Comparison of ENCODE assay signal across 11 mouse cellular contexts in the genomic region with DNA sequence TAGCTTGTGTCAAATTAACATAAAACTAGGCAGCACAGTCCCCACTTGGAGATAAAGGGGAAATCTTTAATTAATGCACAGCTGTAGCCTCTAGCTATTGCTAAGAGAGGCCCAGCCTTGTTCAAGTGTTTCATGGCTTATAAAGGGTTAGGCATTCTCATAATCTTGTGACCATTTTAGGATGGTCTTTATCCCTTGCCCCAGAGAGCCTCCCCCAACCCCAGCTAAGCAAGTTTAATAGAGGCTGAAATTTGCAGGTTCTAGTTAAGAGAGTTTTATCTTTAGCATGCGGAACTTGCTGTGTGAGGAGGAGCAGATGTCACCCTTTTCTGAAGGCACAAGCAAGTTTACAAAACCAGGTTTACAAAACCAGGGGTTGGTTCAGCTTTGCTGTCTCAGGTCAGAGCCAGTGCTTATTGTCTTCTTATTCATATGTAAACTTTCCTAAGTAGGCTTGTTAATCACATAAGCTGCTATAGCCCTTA.
DNase-seq lines count a peak whose midpoint lies in the region; ATAC-seq and TF ChIP-seq lines count a peak whose summit lies in the region.
"Had no signal": no experiment of that assay in that cellular context is flagged by ENCODE, and none has a peak within 500 bp of the region (broad histone marks: within the 10 kb centered on the region; RNA-seq: fewer than 3 reads in every experiment).

No protein-coding gene starts in this region.

- H3K4me2 ChIP-seq in hindbrain, embryonic 13.5 days = no peak overlapping the region
- no peak overlapping the region for H3K4me2 ChIP-seq in hindbrain, embryonic 14.5 days (replicated peaks)
- no peak overlapping the region for H3K4me2 ChIP-seq in forebrain, embryonic 14.5 days (ENCODE audit: low read length)
- H3K4me2 ChIP-seq: neural tube, embryonic 12.5 days had no signal

- peaks cover 6% of the 10 kb centered on the region for H3K4me1 ChIP-seq in hindbrain, embryonic 13.5 days (replicated peaks)
- 0 out of 2 replicates have a peak, but pooled peaks cover 7% of the 10 kb centered on the region for H3K4me1 ChIP-seq in hindbrain, embryonic 14.5 days (replicated peaks; ENCODE audit: control insufficient read depth, insufficient read depth, low read length)
- H3K4me1 ChIP-seq in MEL (ENCODE audit: control insufficient read depth in 1 of 2, insufficient read depth in 2 of 2, low read length in 2 of 2) = peaks cover 10 to 14% of the 10 kb centered on the region in 2 experiments
- peaks cover 12% of the 10 kb centered on the region for H3K4me1 ChIP-seq in forebrain, embryonic 14.5 days (ENCODE audit: control insufficient read depth, insufficient read depth, low read length)

- peaks cover 14% of the 10 kb centered on the region; the same call in 1 of the 2 replicates for H3K36me3 ChIP-seq in hindbrain, embryonic 13.5 days
- H3K36me3 ChIP-seq in hindbrain, embryonic 14.5 days (replicated peaks; ENCODE audit: control insufficient read depth, insufficient read depth) = peaks cover 10% of the 10 kb centered on the region; the same call in 1 of the 2 replicates
- H3K36me3 ChIP-seq in MEL (ENCODE audit: control insufficient read depth in 1 of 2, insufficient read depth in 2 of 2, low read length in 2 of 2) = peaks cover 0 to 24% of the 10 kb centered on the region in 2 experiments; a peak in 2 of 4 replicates
- peaks cover 7% of the 10 kb centered on the region; the same call in 1 of the 2 replicates for H3K36me3 ChIP-seq in forebrain, embryonic 14.5 days (ENCODE audit: control insufficient read depth, insufficient read depth, low read length)

- no peaks in the 10 kb centered on the region for H3K79me2 ChIP-seq in MEL (ENCODE audit: control insufficient read depth, insufficient read depth, low read length, poor library complexity)

- H3K27me3 ChIP-seq in hindbrain, embryonic 13.5 days = no peaks in the 10 kb centered on the region
- no peaks in the 10 kb centered on the region for H3K27me3 ChIP-seq in hindbrain, embryonic 14.5 days (ENCODE audit: control insufficient read depth, insufficient read depth, low read length)
- H3K27me3 ChIP-seq in MEL (ENCODE audit: control insufficient read depth in 1 of 2, insufficient read depth in 2 of 2, low read length in 2 of 2) = no peaks in the 10 kb centered on the region
- no peaks in the 10 kb centered on the region for H3K27me3 ChIP-seq in forebrain, embryonic 14.5 days (replicated peaks; ENCODE audit: control insufficient read depth, insufficient read depth, low read length)
- H3K27me3 ChIP-seq: neural tube, embryonic 12.5 days had no signal

- no peak; a peak in 1 of 4 replicates for TF ChIP-seq EP300 in MEL (IDR thresholded peaks at IDR 0.05; ENCODE audit: low read depth in 1 of 2, low read length in 2 of 2)

- 0 out of 2 replicates have a peak overlapping the region, but pooled peaks have one; percentile 10 for H3K27ac ChIP-seq in hindbrain, embryonic 13.5 days
- H3K27ac ChIP-seq in hindbrain, embryonic 14.5 days = no peak overlapping the region
- H3K27ac ChIP-seq in MEL (ENCODE audit: control insufficient read depth, low read depth, low read length) = peak overlapping the region; percentile 83
- H3K27ac ChIP-seq in forebrain, embryonic 14.5 days (ENCODE audit: low read depth, low read length) = peak overlapping the region; percentile 11; the same call in 1 of the 2 replicates
- H3K27ac ChIP-seq: neural tube, embryonic 12.5 days had no signal

- ATAC-seq in hindbrain, embryonic 13.5 days (ENCODE audit: low FRiP score) = no peak
- ATAC-seq in hindbrain, embryonic 14.5 days (ENCODE audit: low FRiP score) = no peak
- ATAC-seq in forebrain, embryonic 14.5 days = peak; percentile 91
- ATAC-seq in megakaryocyte-erythroid progenitor cell, adult 5-6 weeks (replicated peaks; ENCODE audit: low FRiP score, low TSS enrichment, poor library complexity, severe bottlenecking) = peak; percentile 46

- 55% methylated on average over 1 of the region's 1 CpGs for WGBS in hindbrain, embryonic 13.5 days
- WGBS in hindbrain, embryonic 14.5 days = 56% methylated on average over 1 of the region's 1 CpGs
- WGBS in forebrain, embryonic 14.5 days = 8% methylated on average over 1 of the region's 1 CpGs

- TF ChIP-seq RAD21 in MEL (IDR thresholded peaks at IDR 0.05; ENCODE audit: low read depth, low read length) = no peak

- H3K4me3 ChIP-seq in hindbrain, embryonic 13.5 days = no peak overlapping the region
- H3K4me3 ChIP-seq in hindbrain, embryonic 14.5 days (replicated peaks; ENCODE audit: low read length) = no peak overlapping the region
- peak overlapping the region; percentile 1 to 33; a peak in 2 of 4 replicates for H3K4me3 ChIP-seq in MEL (ENCODE audit: control insufficient read depth in 1 of 2, insufficient read depth in 1 of 2, low read depth in 2 of 2, low read length in 2 of 2)
- no peak overlapping the region for H3K4me3 ChIP-seq in forebrain, embryonic 14.5 days (ENCODE audit: low read depth, low read length)
- H3K4me3 ChIP-seq: neural tube, embryonic 12.5 days had no signal

- DNase-seq in hindbrain, embryonic 14.5 days (ENCODE audit: low spot score) = no peak
- peak; percentile 78 for DNase-seq in MEL (ENCODE audit: low read depth, low spot score)
- peak; percentile 63 for DNase-seq in forebrain, embryonic 14.5 days (ENCODE audit: low spot score)
- no peak for DNase-seq in lung, postnatal 10 days
- DNase-seq in layer of hippocampus, postnatal 25 days (ENCODE audit: extremely low spot score in 1 of 2, low spot score in 1 of 2) = no peak
- no peak for DNase-seq in right cerebral cortex, postnatal 10 days (ENCODE audit: low spot score in 2 of 2)
- DNase-seq: adrenal gland, postnatal 25 days; right cerebral cortex, postnatal 14 days had no signal

- H3K9me3 ChIP-seq in hindbrain, embryonic 13.5 days = no peaks in the 10 kb centered on the region
- H3K9me3 ChIP-seq in hindbrain, embryonic 14.5 days (ENCODE audit: control insufficient read depth, low read length) = no peaks in the 10 kb centered on the region
- H3K9me3 ChIP-seq in MEL (replicated peaks; ENCODE audit: insufficient read depth, low read length) = no peaks in the 10 kb centered on the region
- H3K9me3 ChIP-seq in forebrain, embryonic 14.5 days (replicated peaks; ENCODE audit: control insufficient read depth, low read length) = no peaks in the 10 kb centered on the region
- H3K9me3 ChIP-seq: neural tube, embryonic 12.5 days had no signal

- no peak overlapping the region for H3K9ac ChIP-seq in hindbrain, embryonic 13.5 days
- no peak overlapping the region for H3K9ac ChIP-seq in hindbrain, embryonic 14.5 days
- peak overlapping the region; percentile 4 for H3K9ac ChIP-seq in MEL (ENCODE audit: control insufficient read depth, low read depth, low read length, poor library complexity, severe bottlenecking)
- H3K9ac ChIP-seq in forebrain, embryonic 14.5 days (ENCODE audit: low read length) = no peak overlapping the region
- H3K9ac ChIP-seq: neural tube, embryonic 12.5 days had no signal

- TF ChIP-seq CTCF in MEL (IDR thresholded peaks at IDR 0.05 in 2 of 3, conservative IDR thresholded peaks at IDR 0.05 in 1 of 3; ENCODE audit: control insufficient read depth in 1 of 3, insufficient read depth in 1 of 3, low read depth in 2 of 3, low read length in 3 of 3, poor library complexity in 1 of 3, severe bottlenecking in 1 of 3) = no peak

- TF ChIP-seq POLR2A in MEL (IDR thresholded peaks at IDR 0.05; ENCODE audit: control insufficient read depth in 1 of 2, insufficient read depth in 1 of 2, low read depth in 1 of 2, low read length in 2 of 2, poor library complexity in 1 of 2) = no peak

TF ChIP-seq in MEL, 35 proteins besides CTCF, POLR2A, EP300 and RAD21:
- TF ChIP-seq ETS1 (IDR thresholded peaks at IDR 0.05; ENCODE audit: low read depth, low read length) (no peak), E2F4 (IDR thresholded peaks at IDR 0.05; ENCODE audit: borderline replicate concordance, low read depth, low read length) (no peak), SMC3 (IDR thresholded peaks at IDR 0.05; ENCODE audit: low read depth, low read length) (no peak), MEF2A (IDR thresholded peaks at IDR 0.05; ENCODE audit: extremely low read depth, insufficient replicate concordance, low read depth, low read length, poor library complexity, severe bottlenecking) (no peak), TBP (IDR thresholded peaks at IDR 0.05; ENCODE audit: low read depth, low read length) (no peak), GATA1 (IDR thresholded peaks at IDR 0.05; ENCODE audit: low read depth, low read length) (peak; percentile 31; the same call in 1 of the 2 replicates), MXI1 (IDR thresholded peaks at IDR 0.05; ENCODE audit: low read depth, low read length) (no peak), POLR2AphosphoS2 (IDR thresholded peaks at IDR 0.05; ENCODE audit: low read length) (no peak), POLR2AphosphoS5 (IDR thresholded peaks at IDR 0.05; ENCODE audit: borderline replicate concordance, low read depth, low read length) (no peak), ELF1 (IDR thresholded peaks at IDR 0.05; ENCODE audit: low read depth, low read length) (no peak), ZKSCAN1 (IDR thresholded peaks at IDR 0.05; ENCODE audit: low read depth, low read length) (no peak), GABPA (IDR thresholded peaks at IDR 0.05; ENCODE audit: low read depth, low read length) (no peak), RCOR1 (IDR thresholded peaks at IDR 0.05; ENCODE audit: low read depth, low read length) (no peak; the same call in 1 of the 2 replicates), ZC3H11A (IDR thresholded peaks at IDR 0.05; ENCODE audit: low read depth, low read length) (no peak), HCFC1 (IDR thresholded peaks at IDR 0.05; ENCODE audit: low read depth, low read length) (no peak), MYC (IDR thresholded peaks at IDR 0.05; ENCODE audit: low read depth, low read length) (0 out of 2 replicates have a peak, but pooled peaks have one; percentile 22), KAT2A (conservative IDR thresholded peaks at IDR 0.05; ENCODE audit: low read depth, low read length) (no peak), NELFE (IDR thresholded peaks at IDR 0.05; ENCODE audit: low read depth, low read length) (no peak), SIN3A (IDR thresholded peaks at IDR 0.05; ENCODE audit: low read length) (0 out of 2 replicates have a peak, but pooled peaks have one; percentile 6), TAL1 (IDR thresholded peaks at IDR 0.05; ENCODE audit: low read length) (peak; percentile 22; the same call in 1 of the 2 replicates), MAFK (IDR thresholded peaks at IDR 0.05; ENCODE audit: borderline replicate concordance, low read depth, low read length) (no peak), MAZ (IDR thresholded peaks at IDR 0.05; ENCODE audit: low read depth, low read length) (no peak), USF1 (IDR thresholded peaks at IDR 0.05; ENCODE audit: low read depth, low read length) (no peak), ZMIZ1 (IDR thresholded peaks at IDR 0.05; ENCODE audit: low read depth, low read length) (no peak), MYB (IDR thresholded peaks at IDR 0.05; ENCODE audit: low read depth, low read length) (no peak), UBTF (IDR thresholded peaks at IDR 0.05; ENCODE audit: borderline replicate concordance, insufficient read depth, low read depth, low read length) (no peak)

Comparison
In these comparisons a context has a peak if more than half of its experiments do, and no peak if none do; other contexts are left out.
1. ATAC-seq: peak in forebrain, embryonic 14.5 days (single experiment) and megakaryocyte-erythroid progenitor cell, adult 5-6 weeks (single experiment); none in hindbrain, embryonic 13.5 days (single experiment) and hindbrain, embryonic 14.5 days (single experiment).
2. H3K4me3 ChIP-seq: peak in MEL (2 of 2); none in hindbrain, embryonic 13.5 days (single experiment), hindbrain, embryonic 14.5 days (single experiment) and forebrain, embryonic 14.5 days (single experiment).
3. DNase-seq: peak in MEL (single experiment) and forebrain, embryonic 14.5 days (single experiment); none in hindbrain, embryonic 14.5 days (single experiment), lung, postnatal 10 days (single experiment), layer of hippocampus, postnatal 25 days (0 of 2) and right cerebral cortex, postnatal 10 days (0 of 2).